Mouse (Mus musculus) small intestine, adult 2 months (tissue): ENCODE results near the gene Fn1. TPM values are rescaled to one million over a fixed set of nuclear protein-coding genes. Genes with fewer than 3 reads are reported as not detected.
A peak's percentile ranks its signal among the peaks of the same experiment; 100 is the strongest.

Source experiments
- H3K27ac ChIP-seq: fragments of 200-500 bp; 2 replicates; pipeline ENCODE4 v1.5.1; 2012; ENCODE audit warnings: low read depth, low read length, control low read depth, inconsistent platforms; ENCODE audit not compliant: insufficient read depth
- H3K27me3 ChIP-seq: fragments of 200-500 bp; 2 replicates; pipeline ENCODE4 v1.6.1; 2012; ENCODE audit warnings: mild to moderate bottlenecking, moderate library complexity, low read length, inconsistent platforms; ENCODE audit not compliant: control insufficient read depth, insufficient read depth
- H3K36me3 ChIP-seq: fragments of 200-500 bp; 2 replicates; pipeline ENCODE4 v1.6.1; 2012; ENCODE audit warnings: mild to moderate bottlenecking, low read length, control low read depth, inconsistent platforms; ENCODE audit not compliant: control insufficient read depth, insufficient read depth
- H3K4me1 ChIP-seq: fragments of 200-500 bp; 2 replicates; pipeline ENCODE4 v1.6.1; 2012; ENCODE audit warnings: low read length, inconsistent platforms, mixed read lengths; ENCODE audit not compliant: control insufficient read depth, insufficient read depth, insufficient read length
- H3K4me3 ChIP-seq: fragments of 200-500 bp; 2 replicates; pipeline ENCODE4 v1.5.1; 2012; ENCODE audit warnings: low read depth, mild to moderate bottlenecking, control low read depth, inconsistent platforms, low read length, moderate library complexity
- CTCF ChIP-seq: fragments of 200-500 bp; IDR thresholded peaks from 2 replicates; pipeline ENCODE4 v1.5.1; 2012; ENCODE audit warnings: low read depth, mild to moderate bottlenecking, control low read depth, inconsistent platforms, low read length, moderate library complexity, mixed read lengths; ENCODE audit not compliant: insufficient replicate concordance, insufficient read length; ENCODE audit errors: extremely low read depth
- POLR2A ChIP-seq: fragments of 200-500 bp; IDR thresholded peaks from 2 replicates; pipeline ENCODE4 v1.6.1; 2012; ENCODE audit warnings: low read depth, mild to moderate bottlenecking, control low read depth, inconsistent platforms, low read length, moderate library complexity
- WGBS: fragments of 180-500 bp; shearing (Covaris S2); methylation state at CpG from one replicate; pipeline ENCODE4 v1.1.7; 2018; 5-methylcytosine and 5-hydroxymethylcytosine counted together
- polyA plus RNA-seq: library from polyadenylated mRNA; depleted of rRNA; stranded (reverse); fragments of >200 nt; gene quantifications from 2 replicates; pipeline ENCODE4 v1.2.3, GENCODE M21; 2012

The Fn1 gene
- polyA plus RNA-seq, 1 experiment = 86.1 TPM

GRCm38 (mm10) chr1:71672346-71672745, 19.3 kb upstream of the Fn1 start:
- no peak overlapping the region for H3K4me3 ChIP-seq
- TF ChIP-seq POLR2A = no peak
- no peak for TF ChIP-seq CTCF
- no peak overlapping the region for H3K27ac ChIP-seq
- H3K4me1 ChIP-seq = no peaks in the 10 kb centered on the region
- H3K27me3 ChIP-seq = no peaks in the 10 kb centered on the region
- 72% methylated on average over 3 of the region's 3 CpGs for WGBS
- no peaks in the 10 kb centered on the region for H3K36me3 ChIP-seq

DNA sequence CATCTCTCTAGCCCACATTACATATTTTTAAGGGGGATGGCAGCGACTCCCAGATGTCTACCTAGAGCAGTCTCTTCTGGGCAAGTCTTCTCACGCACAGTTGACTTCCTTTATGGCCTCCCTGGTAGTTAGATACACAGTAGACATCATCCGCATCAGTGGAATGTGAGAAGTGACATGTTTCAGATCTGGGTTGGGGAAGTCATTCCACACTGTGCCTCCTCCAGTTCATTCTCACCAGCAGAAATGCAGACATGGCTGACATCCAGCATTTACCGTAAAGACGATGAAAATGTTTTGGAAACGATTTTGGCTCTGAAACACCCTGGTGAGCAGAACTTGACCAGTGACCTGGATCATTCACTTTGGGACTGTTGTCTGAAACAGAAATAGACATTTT, 10.2 kb upstream of the Fn1 start:
- 90% methylated on average over 6 of the region's 6 CpGs for WGBS
- no peak overlapping the region for H3K4me3 ChIP-seq
- no peaks in the 10 kb centered on the region for H3K27me3 ChIP-seq

GRCm38 (mm10) chr1:71658632-71659031, 5.6 kb upstream of the Fn1 start:
- H3K4me3 ChIP-seq = no peak overlapping the region
- TF ChIP-seq POLR2A (no peak), CTCF (no peak)
- 0 out of 2 replicates have a peak, but pooled peaks cover 1% of the 10 kb centered on the region for H3K27me3 ChIP-seq
- 74% methylated on average over 6 of the region's 6 CpGs for WGBS
- H3K36me3 ChIP-seq = no peaks in the 10 kb centered on the region
- no peaks in the 10 kb centered on the region for H3K4me1 ChIP-seq
- no peak overlapping the region for H3K27ac ChIP-seq

More for the DNA sequence above, 10.2 kb upstream of the Fn1 start:
- no peak for TF ChIP-seq POLR2A
- TF ChIP-seq CTCF = no peak
- no peaks in the 10 kb centered on the region for H3K36me3 ChIP-seq
- H3K4me1 ChIP-seq = no peaks in the 10 kb centered on the region
- H3K27ac ChIP-seq = no peak overlapping the region

DNA sequence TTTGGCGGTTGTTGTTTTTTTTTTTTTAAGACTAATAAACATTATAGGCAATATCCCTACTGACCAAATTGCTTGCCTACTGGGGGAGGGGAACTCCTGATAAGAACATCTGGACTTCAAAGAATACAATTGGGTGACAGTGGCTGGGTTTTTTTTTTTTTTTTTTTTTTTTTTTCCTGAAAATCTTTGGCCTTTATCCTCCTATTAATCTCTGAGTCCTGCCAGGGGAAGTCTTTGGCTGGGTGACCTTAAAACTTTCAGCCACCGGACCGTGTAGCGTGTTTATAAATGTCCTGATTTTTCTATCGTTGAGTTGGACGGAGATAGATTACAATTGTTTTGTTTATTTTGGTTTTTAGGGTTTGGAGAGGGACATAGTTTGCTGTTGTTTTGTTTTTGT, 3.3 kb upstream of the Fn1 start:
- WGBS = 64% methylated on average over 6 of the region's 6 CpGs
- H3K27me3 ChIP-seq = peaks cover 13% of the 10 kb centered on the region
- no peak overlapping the region for H3K4me3 ChIP-seq
- no peak for TF ChIP-seq CTCF
- TF ChIP-seq POLR2A = no peak
- peaks cover 2% of the 10 kb centered on the region; the same call in 1 of the 2 replicates for H3K4me1 ChIP-seq
- no peak overlapping the region for H3K27ac ChIP-seq
- H3K36me3 ChIP-seq = no peaks in the 10 kb centered on the region

GRCm38 (mm10) chr1:71654221-71654620, 1.2 kb upstream of the Fn1 start:
- Histone ChIP-seq H3K4me1 (peaks cover 6% of the 10 kb centered on the region), H3K27ac (no peak overlapping the region), H3K27me3 (peaks cover 13% of the 10 kb centered on the region), H3K36me3 (no peaks in the 10 kb centered on the region), H3K4me3 (no peak overlapping the region)
- 34% methylated on average over 8 of the region's 8 CpGs for WGBS
- TF ChIP-seq CTCF (no peak), POLR2A (no peak)

GRCm38 (mm10) chr1:71653400-71654159, 580 bp upstream of the Fn1 start:
- TF ChIP-seq POLR2A = no peak
- no peak for TF ChIP-seq CTCF
- Histone ChIP-seq H3K27me3 (peaks cover 13% of the 10 kb centered on the region), H3K27ac (peak overlapping the region; percentile 36), H3K4me3 (peak overlapping the region; percentile 62), H3K36me3 (no peaks in the 10 kb centered on the region), H3K4me1 (peaks cover 6% of the 10 kb centered on the region)
- 2% methylated on average over 24 of the region's 24 CpGs for WGBS

DNA sequence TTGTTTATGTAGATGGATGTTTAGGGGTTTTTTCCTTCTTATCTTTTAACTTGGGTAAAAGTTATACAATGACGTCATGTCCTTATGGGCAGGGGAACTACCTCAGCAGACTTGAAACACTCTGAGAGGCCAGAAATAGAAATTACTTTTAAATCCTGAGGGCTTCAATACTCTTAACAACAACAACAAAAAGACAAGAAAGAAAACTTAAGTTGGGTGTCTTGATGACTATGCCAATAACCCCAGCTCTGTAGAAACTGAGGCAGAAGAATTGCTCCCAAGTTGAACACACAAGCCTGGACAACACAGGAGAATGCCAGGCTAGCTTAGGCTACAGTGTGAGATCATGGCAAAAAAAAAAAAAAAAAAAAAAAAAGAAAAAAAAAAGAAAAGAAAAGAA, 1.2 kb downstream of the Fn1 start:
- H3K36me3 ChIP-seq = no peaks in the 10 kb centered on the region
- WGBS = 22% methylated on average over 1 of the region's 1 CpGs
- H3K4me3 ChIP-seq = no peak overlapping the region
- TF ChIP-seq POLR2A (no peak), CTCF (no peak)
- no peak overlapping the region for H3K27ac ChIP-seq
- H3K4me1 ChIP-seq = peaks cover 6% of the 10 kb centered on the region
- peaks cover 13% of the 10 kb centered on the region for H3K27me3 ChIP-seq
